Mouse (Mus musculus): ENCODE data around the gene Miga1.
"Not testable (repeated sequence)": the region's sequence is repeated elsewhere in the genome, so short reads cannot be mapped to it uniquely, and the experiment has no call there.

Miga1 gene

DNA sequence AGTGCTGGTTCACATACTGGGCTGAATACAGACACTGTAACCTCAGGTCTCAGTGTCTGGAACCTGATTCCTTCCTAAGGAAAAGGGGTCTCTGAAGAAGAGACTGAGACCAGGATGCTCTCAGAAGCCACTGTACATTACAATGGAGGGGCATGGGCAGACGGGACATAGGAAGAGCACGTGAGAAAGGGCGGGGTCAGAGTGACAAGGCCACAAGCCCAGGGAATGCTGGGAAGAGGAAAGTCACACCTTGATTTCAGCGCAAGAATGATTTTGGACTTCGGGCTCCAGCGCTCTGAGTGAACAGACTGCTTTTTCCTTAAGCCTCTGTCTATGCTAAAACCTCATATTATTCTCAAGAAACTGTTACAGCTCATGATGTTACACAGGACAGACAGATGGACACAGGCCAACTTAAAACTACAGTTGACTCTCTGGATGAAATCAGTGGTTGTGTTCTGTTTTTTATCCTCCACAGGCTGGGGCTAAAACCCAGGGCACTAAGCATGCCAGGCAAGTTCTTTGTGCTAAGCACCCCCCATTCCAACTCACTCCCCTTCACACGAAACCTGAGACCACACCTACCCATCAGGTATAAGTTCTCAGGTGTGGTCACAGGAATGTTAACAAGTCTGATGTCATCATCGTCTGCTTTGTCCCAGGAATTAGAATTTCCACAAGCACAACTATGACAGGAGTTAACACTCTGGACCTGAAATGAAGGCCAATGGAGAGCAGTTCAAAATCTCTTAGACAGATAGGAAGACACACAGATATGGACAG, 18.3 kb downstream of the Miga1 start:
- DNase-seq: no peak

DNA sequence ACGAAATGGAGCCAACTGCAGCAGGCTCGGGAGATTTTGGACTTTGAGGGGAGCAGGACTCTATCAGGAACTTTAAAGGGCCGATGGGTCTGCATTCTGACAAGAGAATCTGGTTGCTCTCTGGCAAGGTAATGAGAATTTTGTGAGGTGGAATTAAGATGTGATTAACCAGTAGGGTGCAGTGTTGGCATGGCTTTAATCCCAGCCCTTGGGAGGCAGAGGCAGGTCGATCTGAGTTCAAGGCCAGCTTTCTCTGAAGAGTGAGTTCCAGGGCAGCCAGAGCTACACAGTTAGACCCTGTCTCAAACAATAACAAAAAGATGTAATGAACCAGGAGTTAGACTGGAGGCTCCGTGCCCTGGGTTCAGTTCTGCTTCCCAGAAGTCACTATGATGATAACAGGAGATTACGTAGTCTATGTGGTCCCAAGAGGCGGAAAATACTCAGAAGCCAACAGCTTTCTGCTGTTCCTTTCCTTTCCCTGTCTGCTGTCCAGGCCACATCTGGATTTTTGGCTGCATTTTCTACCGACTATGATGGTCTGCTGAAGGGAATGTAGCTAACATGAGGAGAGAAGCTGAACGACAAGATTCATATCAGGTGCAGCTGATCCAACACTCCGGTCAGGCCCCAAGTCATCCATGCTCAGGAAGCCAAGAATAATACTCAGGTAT, 19.1 kb downstream of the Miga1 start:
- DNase-seq: no peak

DNA sequence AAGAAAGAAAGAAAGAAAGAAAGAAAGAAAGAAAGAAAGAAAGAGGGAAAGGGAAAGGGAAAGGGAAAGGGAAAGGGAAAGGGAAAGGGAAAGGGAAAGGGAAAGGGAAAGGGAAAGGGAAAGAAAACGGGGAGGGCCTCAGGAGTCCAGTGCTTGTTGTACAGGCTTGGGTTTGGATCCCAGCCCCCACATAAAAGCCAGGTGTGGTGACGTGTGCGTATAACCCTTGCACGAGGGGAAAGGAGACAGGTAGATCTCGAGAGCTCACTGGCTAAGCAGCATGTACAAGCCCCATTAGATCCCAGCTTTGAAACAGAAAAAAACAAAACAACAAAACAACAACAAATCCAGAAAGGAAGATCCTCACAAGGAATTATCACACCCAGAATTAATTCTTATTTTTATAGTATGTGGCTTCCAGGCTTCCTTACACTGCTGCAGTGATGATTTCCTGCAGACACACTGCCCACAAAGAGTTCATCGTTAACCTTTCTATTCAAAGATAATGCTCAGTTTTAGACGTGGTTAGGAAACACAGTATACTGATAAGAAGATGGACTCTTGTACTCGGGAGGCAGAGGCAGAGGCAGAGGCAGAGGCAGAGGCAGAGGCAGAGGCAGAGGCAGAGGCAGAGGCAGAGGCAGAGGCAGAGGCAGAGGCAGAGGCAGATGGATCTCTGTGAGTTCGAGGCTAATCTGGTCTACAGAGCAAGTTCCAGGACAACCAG, 23.6 kb downstream of the Miga1 start:
- DNase-seq: not testable (repeated sequence)

DNA sequence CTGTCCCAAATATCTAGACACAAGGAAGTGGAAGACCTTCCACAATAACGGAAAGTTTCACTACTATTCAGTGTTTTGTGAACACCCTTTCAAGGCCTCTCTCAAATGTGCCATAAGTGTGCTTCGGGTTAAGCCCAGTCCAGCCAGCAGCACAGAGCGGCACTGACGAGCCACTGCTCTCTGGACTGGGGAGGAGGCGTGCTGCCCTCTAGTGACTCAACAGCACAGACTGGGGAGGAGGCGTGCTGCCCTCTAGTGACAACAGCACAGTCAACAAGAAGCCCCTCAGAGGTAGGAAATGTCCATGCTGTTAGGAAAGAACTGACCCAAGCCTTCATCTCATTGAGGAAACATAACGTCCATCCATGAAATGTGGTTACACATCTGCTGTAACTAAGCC, 24.6 kb downstream of the Miga1 start:
- peak; percentile 77 for DNase-seq

DNA sequence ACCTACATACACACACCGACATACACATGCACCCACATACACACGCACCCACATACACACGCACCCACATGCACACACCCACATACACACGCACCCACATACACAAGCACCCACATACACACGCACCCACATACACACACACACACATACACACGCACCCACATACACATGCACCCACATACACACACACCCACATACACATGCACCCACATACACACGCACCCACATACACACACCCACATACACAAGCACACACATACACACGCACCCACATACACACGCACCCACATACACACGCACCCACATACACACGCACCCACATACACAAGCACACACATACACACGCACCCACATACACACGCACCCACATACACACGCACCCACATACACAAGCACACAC, 25.5 kb downstream of the Miga1 start:
- not testable (repeated sequence) for DNase-seq

DNA sequence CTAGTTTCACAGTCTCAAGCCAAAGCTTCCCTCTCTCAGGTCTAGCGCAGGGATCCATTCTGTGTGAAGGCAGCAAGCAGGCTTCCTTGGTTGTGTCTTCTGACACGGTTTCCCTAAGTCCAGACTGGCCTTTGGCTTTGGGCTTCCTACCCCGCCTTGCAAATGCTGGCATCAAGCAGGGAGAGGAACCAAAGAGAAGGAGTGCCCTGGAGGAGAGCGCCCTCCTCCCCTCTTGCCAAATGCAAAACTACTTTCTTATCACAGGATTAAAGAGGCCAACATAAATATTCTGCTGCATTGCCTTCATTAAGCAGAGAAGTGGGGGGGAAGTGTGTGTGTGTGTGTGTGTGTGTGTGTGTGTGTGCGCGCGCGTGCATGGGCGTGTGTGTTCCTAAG, 31.0 kb downstream of the Miga1 start:
- no peak for DNase-seq

DNA sequence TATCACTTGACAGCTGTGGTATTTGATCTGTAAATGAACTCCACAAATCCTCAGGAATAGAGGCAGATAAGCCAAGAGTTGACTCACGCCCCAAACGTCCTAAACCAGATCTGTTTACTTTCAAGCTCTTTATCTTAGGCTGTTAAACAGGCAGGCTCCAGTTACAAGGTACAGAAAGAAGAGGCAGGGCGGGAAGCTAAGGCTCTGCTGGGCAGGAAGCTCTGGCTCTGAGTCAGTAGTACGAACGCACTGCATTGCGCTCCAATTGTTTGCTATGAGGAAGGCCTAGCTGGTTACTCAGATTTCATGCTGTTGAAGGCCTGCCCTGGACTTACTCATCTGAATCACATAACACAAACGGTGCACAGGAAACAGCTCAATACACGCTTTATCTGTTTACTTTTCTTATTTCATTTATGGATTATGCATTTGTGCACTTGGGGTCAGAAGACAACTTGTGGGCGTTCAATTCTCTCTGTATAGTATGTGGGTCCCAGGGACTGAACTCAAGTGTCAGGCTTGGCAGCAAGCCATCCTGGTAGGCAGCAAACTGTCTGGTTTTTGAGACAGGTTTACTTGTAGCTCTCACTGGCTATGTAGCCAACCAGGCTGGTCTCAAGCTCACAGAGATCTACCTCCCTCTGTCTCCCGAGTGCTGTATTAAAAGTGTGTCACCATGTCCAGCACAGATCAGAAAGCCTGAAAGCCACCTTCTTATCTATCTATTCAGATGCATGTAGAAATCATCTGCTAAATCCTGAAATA, 31.5 kb downstream of the Miga1 start:
- no peak for DNase-seq

DNA sequence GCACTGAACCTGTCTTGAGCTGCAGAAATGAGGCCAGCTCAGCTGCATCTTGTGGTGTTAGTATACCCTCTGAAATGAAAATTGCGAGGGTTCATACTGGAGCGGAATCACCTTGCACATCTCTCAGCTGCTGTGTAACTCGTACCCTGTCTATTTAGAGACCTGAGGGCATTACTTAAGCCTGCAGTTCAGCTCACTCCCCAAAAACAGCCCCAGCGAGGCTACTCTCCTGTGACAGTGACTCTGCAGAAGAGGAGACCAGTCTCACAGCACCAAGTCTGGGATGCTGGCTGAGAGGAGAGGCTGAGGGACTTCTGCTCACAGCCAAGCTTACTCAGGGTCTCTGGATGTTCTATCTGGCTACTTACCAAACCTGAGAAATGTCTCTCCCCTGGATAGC, 34.2 kb downstream of the Miga1 start:
- no peak for DNase-seq

DNA sequence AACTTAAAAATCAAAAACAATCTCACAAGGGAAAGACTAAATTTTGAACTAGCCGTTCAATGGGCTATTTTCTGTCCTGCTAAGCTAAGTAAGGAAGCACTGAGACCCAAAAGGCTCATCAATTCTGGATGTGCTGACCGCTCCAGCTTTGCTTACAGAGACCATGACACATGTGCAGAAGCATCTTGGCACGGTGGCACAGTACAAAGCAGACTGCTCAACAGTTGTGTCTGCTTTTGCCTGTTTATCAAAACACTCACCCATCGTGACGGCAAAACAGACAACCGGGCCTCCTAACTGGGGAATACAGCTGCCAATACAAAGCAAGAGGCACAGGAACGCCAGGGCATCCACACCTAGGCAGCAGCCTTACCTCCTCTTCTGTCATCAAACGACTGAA, 35.1 kb downstream of the Miga1 start:
- no peak for DNase-seq

DNA sequence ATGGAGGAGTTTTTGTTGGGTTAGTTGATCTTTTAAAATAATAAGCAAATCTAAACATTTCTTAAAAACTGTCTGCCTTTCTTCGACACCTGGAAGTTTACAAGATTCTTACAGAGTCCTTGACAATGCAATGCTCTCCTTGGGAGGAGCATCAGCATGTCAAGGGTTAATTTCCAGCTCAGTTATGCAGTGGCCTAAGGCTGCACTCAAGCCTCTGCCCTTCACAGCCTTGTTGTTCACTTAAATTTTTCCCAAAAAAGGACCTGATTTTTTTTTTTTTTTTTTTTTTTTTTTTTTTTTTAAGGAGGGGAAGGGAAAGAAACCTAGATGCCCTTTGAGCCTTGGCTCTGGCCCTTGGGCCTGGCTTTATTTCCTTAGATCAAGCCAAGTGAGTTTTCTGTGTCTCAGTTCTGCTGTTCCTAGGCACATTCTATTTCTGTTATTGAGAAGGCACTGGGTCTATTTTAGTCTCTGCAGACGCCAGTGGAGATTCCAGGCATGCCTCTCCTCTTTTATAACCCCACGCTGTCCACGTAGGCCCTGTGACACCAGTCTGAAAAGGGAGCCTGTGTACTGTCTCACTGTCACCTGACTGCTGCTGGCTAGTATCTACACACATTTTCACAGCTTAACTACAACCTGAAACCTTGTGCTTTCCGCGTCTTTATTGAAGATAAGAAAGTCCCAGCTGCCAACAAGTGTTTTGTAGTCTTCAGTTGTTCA, 36.0 kb downstream of the Miga1 start:
- DNase-seq: peak; percentile 22

DNA sequence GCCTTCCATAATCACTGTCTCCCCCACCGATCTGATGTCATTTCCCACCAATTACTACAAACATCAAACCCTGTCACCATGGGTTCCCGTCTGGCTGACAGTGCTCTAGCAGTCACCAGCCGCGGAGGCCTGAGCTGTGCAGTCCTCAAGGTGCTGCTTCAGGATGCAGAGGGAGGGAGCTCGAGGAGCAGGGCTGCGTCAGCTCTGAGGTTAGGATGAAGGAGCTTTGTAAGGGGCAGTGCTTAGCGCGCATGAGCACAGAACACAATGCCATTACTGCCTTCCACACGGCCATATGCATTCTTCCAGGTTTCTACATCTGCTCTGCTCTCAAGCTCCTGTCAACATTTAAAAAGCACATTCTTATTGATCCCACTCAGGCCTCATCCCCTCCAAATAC, 37.2 kb downstream of the Miga1 start:
- DNase-seq: no peak

DNA sequence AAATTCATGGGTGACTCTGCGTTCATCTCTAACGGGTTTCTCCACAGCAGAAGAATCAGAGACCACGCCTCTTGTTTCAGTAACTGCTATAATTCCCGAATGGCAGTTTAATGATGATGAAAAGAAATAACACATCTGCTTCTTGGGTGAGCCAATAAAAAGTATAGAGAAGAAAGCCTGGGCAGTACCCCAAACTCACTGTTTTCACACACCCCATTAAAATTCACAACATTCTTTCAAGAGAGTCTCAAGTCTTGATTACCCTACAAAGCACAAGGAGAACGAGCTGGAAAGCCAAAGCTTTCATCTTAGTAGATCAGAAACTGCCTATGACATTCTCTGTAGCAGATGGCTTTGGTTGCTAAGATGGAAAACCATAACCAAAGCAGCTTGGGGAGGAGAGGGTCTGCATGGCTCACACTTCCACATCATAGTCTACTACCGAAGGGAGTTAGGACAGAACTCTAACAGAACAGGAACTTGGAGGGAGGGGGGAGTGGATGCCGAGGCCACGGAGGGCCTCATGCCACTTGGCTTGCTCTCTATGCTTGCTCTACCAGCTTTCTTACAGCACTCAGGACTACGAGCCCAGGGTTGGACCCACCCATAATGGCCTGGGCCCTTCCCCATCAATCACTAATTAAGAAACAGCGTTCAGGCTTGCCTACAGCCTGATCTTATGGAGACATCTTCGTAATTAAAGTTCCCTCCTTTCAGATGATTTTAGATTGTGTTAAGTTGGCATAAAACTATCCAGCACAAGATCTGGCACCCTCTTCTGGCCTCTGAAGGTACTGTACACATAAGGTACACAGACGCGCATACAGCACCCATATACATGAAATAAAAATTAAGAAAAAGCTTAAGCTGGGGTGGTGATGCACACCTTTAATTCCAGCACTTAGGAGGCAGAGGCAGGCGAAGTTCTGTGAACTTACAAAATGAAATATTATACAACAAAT, 39.5 kb downstream of the Miga1 start:
- DNase-seq: no peak

DNA sequence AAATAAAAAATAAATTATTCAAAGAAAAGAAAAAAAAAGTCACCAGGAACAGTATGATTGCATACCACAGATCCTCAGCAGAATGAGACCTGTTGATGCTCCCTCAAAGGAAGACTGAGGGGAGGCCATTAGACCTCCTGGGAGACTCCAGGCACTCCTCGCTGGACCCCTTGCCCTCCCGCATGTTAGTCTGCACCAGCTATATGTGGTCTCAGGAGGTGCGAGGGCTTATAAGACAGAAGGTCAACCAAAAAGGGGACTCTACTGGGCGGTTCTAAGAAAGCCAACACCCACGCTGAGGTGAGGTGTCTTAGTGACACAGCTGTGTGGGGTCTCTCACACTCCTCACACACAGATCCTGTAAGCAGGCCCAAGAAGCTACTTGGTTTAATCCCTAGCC, 44.3 kb downstream of the Miga1 start:
- DNase-seq: no peak

DNA sequence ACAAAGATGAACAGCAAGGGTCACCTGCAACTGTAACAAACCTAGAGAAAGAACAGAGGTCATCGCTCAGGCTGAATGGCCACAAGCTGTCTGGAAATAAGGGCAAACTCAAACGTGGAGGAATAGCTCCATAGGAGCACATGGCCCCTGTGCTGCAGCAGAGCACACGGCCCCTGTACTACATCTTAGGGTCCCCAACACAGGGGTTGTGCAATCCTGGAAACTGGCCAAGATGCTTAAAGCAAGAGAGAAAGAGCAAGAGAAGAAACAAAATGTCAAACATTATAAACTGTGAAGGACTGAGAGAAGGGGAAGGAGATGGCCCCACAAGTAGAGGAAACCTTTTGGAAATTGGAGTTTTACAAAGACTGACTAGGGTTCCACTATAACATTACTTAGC, 45.8 kb downstream of the Miga1 start:
- DNase-seq: no peak

DNA sequence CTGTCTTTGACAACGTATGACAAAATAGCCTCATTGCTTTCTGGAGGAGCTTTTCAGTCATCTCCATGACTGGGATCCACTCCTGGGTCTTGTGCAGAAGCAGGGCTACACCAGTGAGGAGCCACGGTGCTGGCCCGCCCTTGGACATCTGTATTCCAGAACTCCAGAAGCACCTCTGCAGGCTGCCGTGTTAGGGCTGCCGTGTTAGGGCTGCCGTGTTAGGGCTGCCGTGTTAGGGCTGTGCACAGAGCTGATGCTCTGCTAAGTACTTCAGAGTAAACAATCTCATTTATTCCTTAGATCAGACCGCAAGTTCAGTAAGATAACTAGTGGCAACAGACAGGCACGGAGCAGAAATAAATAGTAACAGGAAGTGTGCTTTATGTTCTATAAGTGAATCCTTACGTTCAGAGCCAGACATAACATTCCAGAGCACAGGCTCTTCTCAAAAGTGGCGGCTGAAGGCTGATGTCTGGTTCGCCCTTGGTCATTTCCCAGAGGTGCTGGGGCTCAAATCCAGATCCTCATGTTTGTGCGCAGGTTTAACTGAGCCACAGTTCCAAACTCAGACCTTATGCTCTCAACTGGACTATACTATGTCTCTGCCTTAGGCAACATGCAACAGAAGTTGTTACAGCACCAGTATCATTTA, 46.6 kb downstream of the Miga1 start:
- DNase-seq: no peak

DNA sequence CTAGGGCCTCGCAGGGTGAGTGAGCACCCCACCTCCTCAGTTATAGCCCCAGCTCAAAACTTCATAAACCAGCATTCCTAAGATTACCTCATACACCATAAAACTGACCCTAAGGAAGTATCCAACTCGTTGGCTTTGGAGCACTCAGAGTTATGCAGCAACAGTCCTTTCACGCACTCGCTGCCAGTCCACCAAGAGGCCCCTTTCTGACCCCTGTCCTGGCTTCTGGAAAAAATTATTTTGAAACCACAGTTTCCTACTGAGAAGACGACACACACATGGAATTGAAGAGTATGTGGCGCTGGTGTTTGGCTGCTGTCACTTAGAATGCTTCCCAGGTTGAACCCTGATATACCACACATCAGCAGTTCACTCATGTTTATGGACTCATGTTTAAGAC, 48.3 kb downstream of the Miga1 start:
- DNase-seq: no peak

DNA sequence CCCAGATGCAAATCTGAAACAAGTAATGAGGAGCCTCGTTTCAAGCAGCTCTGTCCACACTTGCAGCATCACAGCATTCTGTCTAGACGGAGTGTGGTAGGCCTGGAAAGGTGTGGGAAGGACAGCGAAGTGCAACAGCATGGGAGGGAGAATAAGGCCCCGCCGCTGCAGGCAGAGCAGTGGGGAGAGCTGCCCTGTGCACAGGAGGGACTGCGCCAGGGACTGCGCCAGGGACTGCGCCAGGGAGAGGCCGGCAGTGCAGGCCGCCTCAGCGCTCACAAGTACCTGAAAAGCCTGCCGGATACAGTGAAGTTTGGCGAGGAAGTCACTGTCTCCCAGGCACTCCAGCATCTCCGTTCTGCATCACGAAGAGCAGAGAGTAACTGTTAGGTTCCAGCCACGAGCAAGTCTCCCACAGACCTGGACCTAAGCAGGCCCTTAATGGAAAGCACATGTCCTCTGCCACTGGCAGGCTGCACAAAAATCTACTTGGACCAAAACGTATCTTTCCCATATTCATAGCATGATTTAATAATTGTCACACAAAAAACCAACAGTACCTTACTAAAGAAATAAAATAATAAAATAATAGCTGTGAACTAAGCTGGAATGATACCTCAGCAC, 49.9 kb downstream of the Miga1 start:
- no peak for DNase-seq

DNA sequence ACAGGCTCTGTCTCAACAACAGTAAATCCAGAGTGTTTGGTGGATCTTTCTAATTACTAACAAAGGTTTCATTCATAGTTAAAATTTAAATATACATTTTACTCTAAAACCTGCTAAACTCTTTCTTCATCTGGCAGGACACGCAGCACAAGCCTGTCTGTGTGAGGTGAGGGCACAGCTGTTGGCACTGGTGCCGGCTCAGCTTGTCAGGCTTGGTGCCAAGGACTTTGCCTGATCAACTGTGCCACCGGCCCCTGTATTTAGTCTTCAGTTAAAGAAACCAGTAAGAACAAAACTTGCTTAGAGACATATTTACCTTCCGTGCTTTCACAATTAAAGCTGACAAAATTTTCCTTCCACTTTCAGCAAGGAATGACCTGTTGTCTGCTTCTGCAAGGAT, 51.5 kb downstream of the Miga1 start:
- DNase-seq: no peak

DNA sequence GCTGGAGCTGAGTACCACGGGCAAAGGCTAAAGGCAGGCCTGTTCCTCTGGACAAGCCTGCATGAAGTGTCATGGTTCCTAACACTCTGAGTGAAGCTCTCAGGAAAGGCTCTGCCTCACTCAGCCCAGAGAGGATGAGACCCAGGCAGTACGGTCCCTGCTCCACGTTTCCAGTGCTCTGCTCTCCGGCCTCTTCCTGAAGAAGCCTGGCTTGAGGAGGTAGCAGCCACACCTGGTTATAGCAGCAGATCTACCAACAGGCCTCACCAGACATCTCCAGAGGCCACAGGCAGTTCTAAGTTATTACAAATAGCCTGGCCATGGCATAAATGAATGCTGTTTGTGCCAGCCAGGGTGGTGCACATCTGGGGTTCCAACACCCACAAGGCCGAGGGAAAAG, 51.9 kb downstream of the Miga1 start:
- no peak for DNase-seq

DNA sequence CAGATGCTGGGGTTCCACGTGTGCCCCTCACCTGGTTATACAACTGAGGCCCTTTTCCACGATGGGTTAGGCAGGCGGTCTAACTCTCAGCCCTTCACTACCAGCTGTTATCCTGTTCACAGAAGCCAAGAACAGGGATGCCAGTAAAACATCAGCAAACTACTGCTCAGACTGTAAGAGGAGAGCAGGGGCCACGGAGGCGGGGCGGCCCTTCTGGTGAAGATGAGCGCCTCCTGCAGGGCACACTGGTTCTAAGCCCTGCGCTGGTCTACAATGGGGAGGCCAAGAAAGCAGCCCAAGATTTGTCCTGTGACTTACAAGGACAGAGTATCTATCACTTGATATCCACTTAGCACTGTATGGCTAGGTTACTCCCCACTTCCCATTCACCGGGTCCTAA, 52.4 kb downstream of the Miga1 start:
- no peak for DNase-seq
